Mouse (Mus musculus) stomach, postnatal 0 days (tissue): ENCODE results near the gene Hoxc6.

ENCODE experiments used
- CTCF ChIP-seq: IDR thresholded peaks from 2 replicates; pipeline ENCODE4 v1.5.1; 2016; ENCODE audit warnings: antibody characterized with exemption, low read depth, mild to moderate bottlenecking, moderate library complexity
- EP300 ChIP-seq: optimal IDR thresholded peaks from 2 replicates; pipeline ENCODE3; 2016; ENCODE audit warnings: antibody characterized with exemption

DNA sequence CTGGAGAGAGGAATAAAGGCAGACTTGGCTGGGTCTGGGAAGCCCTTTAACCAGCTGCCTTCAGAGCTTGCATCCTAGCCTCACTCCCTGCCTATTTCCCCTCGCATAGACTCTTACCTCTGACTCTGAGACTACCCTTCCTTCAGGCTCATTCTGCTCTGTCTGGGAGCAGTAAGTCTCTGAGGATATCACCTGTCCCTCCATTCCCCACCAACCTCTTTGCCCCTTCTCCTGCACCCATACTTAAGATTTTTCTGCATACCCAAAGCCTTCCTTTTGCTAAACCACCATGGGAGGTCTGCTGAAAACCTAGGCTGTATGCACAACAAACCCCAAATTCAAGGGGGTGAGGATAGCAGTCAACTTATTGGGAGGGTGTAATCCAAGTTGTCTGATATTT lies 18.1 kb upstream of the Hoxc6 start:
- no peak for TF ChIP-seq CTCF
- no peak for TF ChIP-seq EP300
